Mouse (Mus musculus): ENCODE results near the gene Itih5. TPM values are rescaled to one million over a fixed set of nuclear protein-coding genes. Genes with fewer than 3 reads are reported as not detected.

Gene Itih5
- 9.3 TPM for polyA plus RNA-seq (2014; fragmentation: Illumina TruSeq; extraction: RNeasy Lipid Tissue Mini Kit (QIAGEN cat#74804); ENCODE audit: low read depth, low replicate concordance)

GRCm38 (mm10) chr2:10153201-10154075, at the start of gene Itih5:
Gene Itih5 (plus strand): TSS chr2:10153571.

DNA sequence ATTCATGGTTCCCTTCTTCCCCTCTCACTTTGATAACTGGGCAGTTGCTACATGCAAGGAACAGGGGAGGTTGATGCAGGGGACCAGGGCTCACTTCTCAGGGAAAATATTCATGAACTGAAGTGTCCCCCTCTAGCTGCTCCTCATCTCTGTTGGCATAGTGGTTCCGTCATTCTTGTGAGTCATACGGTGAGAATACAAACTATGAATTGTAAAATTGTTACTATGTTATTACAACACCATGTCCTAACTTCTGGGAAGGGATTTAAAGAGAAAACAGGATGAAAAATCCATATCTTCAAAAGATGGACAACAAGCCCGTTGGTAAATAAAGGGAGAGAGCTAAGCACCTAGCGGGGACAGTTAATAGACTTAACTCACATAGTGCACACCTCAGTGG, 22.1 kb upstream of the Itih5 start, which contains the start of gene Itih2:
Gene Itih2 (minus strand): TSS at position 101 of the 400 bp plus-strand sequence.

Other genes with a start within 250 kb of the Itih5 start
- 2.4 TPM for gene Taf3, start 105.0 kb upstream of the Itih5 start, polyA plus RNA-seq (2014; fragmentation: Illumina TruSeq; extraction: RNeasy Lipid Tissue Mini Kit (QIAGEN cat#74804); ENCODE audit: low read depth, low replicate concordance)
- 720 TPM for gene Atp5c1, start 73.1 kb upstream of the Itih5 start, polyA plus RNA-seq (2014; fragmentation: Illumina TruSeq; extraction: RNeasy Lipid Tissue Mini Kit (QIAGEN cat#74804); ENCODE audit: low read depth, low replicate concordance)
- 15.2 TPM for gene Kin, start 73.0 kb upstream of the Itih5 start, polyA plus RNA-seq (2014; fragmentation: Illumina TruSeq; extraction: RNeasy Lipid Tissue Mini Kit (QIAGEN cat#74804); ENCODE audit: low read depth, low replicate concordance)
- 927 TPM for gene Itih2, start 22.2 kb upstream of the Itih5 start, polyA plus RNA-seq (2014; fragmentation: Illumina TruSeq; extraction: RNeasy Lipid Tissue Mini Kit (QIAGEN cat#74804); ENCODE audit: low read depth, low replicate concordance)
- gene Sfmbt2, start 216.9 kb downstream of the Itih5 start, polyA plus RNA-seq (2014; fragmentation: Illumina TruSeq; extraction: RNeasy Lipid Tissue Mini Kit (QIAGEN cat#74804); ENCODE audit: low read depth, low replicate concordance) = 0.13 TPM